Mouse (Mus musculus) cortical plate, adult 2 months (tissue): ENCODE data around the gene Cftr.

Experiments used
- CTCF ChIP-seq: fragments of 200-500 bp; IDR thresholded peaks from 2 replicates; pipeline ENCODE4 v1.5.1; 2011; ENCODE audit warnings: mild to moderate bottlenecking, control low read depth, low read length; ENCODE audit not compliant: insufficient read depth; ENCODE audit errors: extremely low read depth
- POLR2A ChIP-seq: fragments of 200-500 bp; IDR thresholded peaks from 2 replicates; pipeline ENCODE4 v1.6.1; 2011; ENCODE audit warnings: mild to moderate bottlenecking, low read length, control low read depth; ENCODE audit not compliant: insufficient read depth; ENCODE audit errors: extremely low read depth

- TF ChIP-seq POLR2A (no peak), CTCF (no peak)
Measured at GRCm38 (mm10) chr6:18169618-18170017, 869 bp upstream of the Cftr start.
